Mouse (Mus musculus) embryo, embryonic 9.5 days (tissue): ENCODE data around the gene Olfr980.
"Not testable (repeated sequence)": the region's sequence is repeated elsewhere in the genome, so short reads cannot be mapped to it uniquely, and the experiment has no call there.

ENCODE experiments used
- DNase-seq: peaks from one replicate; pipeline ENCODE4 v3.0.0-alpha.2; 2017; ENCODE audit errors: extremely low spot score

Olfr980 gene

GRCm38 (mm10) chr9:40009482-40009881 is at the start of gene Olfr980:
TSS of gene Olfr980 (minus strand) at chr9:40009582.
- DNase-seq: no peak

GRCm38 (mm10) chr9:40050138-40050537 is 40.8 kb upstream of the Olfr980 start:
- DNase-seq: no peak

GRCm38 (mm10) chr9:40021164-40021563 is 11.8 kb upstream of the Olfr980 start, which contains the start of gene Olfr981:
TSS of gene Olfr981 (plus strand) at chr9:40021464.
- no peak for DNase-seq

GRCm38 (mm10) chr9:40003365-40003764 is 6.0 kb downstream of the Olfr980 start, which contains the start of gene Olfr979:
TSS of gene Olfr979 (minus strand) at chr9:40003465.
- DNase-seq: no peak

- DNase-seq: no peak
These were observed 17.6 kb downstream of the Olfr980 start, which contains the start of gene Olfr978 for GRCm38 (mm10) chr9:39991813-39992212. TSS of gene Olfr978 (plus strand) at chr9:39992113.

- not testable (repeated sequence) for DNase-seq
These were observed 32.7 kb downstream of the Olfr980 start for GRCm38 (mm10) chr9:39976581-39977145.

GRCm38 (mm10) chr9:39961033-39961432 is 48.3 kb downstream of the Olfr980 start, which contains the start of gene Olfr976:
TSS of gene Olfr976 (minus strand) at chr9:39961133.
- not testable (repeated sequence) for DNase-seq
